Mouse (Mus musculus): ENCODE measurements around the gene Gse1.
A peak's percentile ranks its signal among the peaks of the same experiment; 100 is the strongest.

The Gse1 gene

DNA sequence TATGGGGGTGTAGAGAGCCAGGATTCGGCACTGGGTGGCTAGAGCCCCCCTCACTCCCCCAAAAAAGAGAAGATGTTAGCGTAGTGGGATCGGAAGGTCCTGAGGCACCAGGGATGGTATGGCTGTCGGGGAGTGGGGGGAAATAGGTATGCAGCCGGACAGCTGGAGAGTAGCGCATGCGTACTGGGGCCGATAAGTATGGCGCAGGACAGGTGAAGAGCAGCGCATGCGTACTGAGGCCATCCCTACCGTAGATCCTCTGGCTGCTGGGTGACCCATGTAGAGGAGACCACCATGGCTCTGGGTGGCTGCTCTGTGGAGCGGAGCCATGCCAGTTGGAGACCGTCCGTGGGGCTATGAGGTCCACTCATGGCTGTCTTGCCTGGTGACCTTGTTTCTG lies 268.2 kb downstream of the Gse1 start:
- no peak for DNase-seq (ENCODE audit: low spot score)

- DNase-seq (ENCODE audit: low spot score), result peak; percentile 77
Measured at GRCm38 (mm10) chr8:120497503-120497946, 269.3 kb downstream of the Gse1 start.

DNA sequence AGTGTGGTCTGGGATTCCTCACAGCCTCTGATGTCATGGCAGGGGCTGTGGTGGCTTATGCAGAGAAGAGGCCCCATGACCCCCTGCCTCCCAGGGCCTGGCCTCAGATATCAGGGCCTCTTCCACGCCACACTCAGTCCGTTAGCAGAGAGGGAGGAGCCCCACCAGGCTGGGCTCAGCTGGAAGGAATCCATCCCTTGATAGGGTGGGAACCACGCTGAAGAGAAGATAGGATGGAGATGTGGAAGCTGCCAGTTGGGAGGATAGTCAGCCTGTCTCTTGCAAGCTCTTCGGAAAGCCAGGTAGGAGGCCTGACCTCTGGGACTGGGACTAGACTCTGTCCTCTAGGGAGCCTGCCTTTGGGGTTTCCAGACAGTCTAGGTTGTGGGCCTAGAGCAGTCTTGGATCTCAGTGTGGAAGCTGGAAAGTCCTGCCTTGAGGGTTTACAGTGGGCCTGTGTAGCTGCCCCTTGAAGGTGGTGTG lies 270.1 kb downstream of the Gse1 start:
- peak; percentile 53 for DNase-seq (ENCODE audit: low spot score)

DNA sequence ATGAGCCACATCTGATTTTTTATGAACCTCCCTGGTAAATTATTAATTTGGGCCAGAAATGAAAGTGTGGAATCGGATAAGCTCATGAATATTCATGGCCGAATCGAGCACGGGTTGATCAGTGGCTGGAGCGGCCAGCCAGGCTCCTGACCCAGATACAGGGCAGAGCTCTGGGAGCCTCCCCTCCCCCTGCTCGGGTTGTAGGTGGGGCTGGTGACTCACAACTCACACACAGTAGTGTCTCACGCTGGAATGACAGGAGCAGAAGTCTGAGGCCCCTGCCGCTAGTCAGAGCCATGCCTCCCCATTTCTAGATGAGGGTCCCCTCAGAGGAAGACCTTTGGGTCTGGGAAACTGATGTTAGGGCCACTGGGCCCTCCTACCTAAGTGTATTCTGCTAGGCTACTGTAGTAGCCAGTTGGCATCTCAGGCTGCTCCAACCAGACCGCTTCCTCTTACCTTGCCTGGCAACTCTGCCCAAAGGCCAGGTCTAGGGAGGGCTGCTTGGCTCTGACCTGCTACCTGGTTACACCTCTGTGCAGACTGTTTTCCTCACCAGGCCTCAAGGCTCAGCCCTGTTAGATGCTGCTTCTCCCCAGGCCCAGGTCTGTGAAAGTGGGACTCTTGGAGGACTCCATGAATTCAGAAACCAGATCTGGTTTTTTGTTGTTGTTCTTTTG lies 270.8 kb downstream of the Gse1 start:
- DNase-seq (ENCODE audit: low spot score), result peak; percentile 77

- no peak for DNase-seq (ENCODE audit: low spot score)
Measured at GRCm38 (mm10) chr8:120500701-120501261, 272.5 kb downstream of the Gse1 start.

GRCm38 (mm10) chr8:120501426-120501825 lies 273.2 kb downstream of the Gse1 start:
- no peak for DNase-seq (ENCODE audit: low spot score)

DNA sequence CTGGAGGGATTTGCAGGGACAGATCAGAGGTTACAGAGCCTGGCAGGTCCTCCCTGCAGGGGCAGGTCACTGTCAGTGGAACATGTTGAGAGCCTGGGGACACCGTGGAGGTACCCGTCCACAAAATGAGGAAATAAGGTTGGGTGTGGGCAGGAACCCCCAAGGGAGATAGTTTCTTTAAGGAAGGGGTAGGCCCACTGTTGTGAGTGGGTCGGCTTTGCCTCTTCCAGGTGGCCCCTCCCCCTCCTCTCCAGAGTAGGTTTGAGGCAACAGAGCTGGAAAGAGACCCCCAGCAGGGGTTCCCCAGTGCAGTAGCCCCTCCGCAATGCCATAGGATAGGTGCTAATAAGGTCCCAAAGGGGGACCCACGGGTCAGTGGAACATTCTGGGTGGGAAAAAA lies 274.2 kb downstream of the Gse1 start:
- no peak for DNase-seq (ENCODE audit: low spot score)

DNA sequence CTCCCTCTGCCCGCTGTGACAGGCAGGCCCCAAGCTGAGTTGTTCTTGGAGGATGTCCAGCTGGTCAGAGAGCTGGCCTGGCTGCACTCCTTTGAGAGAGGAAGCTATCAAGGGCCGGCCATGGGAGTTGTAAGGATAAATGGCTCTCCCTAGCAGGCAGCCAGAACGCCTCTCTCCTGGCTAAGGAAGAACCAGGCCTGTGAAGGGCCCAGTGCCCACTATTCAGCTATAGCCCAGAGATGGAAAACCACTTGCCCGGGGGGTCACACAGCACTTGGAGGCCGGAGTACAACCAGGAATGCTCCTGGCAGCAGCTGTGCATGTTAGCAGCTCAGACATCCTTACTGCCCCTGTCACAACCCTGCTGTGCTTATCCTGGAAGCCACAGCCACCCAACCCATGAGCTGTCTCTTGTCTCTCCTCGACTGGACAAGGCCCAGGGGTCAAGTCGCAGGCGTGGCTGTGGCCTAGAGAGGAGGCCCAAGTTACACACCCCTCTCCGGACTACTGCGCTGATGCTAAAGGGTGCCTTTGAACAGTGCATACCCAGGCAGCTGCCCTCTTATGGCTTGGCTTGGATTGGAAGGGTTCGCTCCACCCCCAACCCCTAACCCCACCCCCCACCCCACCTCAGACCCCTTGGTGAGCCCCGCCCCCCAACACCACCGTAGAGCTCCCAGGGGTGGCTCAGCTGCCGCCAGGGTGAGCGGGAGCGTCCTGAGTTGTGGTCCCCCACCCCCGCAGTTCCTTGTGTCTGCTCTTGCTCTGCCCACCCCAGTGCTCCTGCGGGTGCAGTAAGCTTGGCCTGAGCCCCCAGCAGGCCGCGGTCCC lies 276.2 kb downstream of the Gse1 start:
- peak; percentile 63 for DNase-seq (ENCODE audit: low spot score)

- DNase-seq (ENCODE audit: low spot score), result peak; percentile 79
Measured at GRCm38 (mm10) chr8:120505082-120505511, 276.8 kb downstream of the Gse1 start.

- no peak for DNase-seq (ENCODE audit: low spot score)
Measured at GRCm38 (mm10) chr8:120505619-120506310, 277.5 kb downstream of the Gse1 start.

DNA sequence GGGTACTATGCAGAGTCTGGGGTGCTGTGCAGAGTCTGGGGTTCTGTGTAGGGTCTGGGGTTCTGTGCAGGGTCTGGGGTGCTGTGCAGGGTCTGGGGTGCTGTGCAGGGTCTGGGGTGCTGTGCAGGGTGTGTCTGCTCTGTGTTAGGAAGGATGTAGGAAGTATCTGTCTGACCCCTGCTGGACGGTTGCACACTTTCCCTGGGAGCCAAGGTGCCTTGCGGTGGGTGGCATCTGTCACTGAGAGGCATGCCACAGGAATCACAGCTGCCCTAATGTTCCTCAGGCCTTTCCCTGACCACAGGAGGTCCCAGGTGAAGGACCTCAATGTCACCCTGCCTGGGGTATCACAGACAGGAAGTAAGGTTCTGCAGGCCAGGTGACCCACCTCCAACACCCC lies 278.3 kb downstream of the Gse1 start:
- DNase-seq (ENCODE audit: low spot score), result no peak

GRCm38 (mm10) chr8:120507290-120507689 lies 279.0 kb downstream of the Gse1 start:
- no peak for DNase-seq (ENCODE audit: low spot score)

GRCm38 (mm10) chr8:120509136-120510034 lies 281.1 kb downstream of the Gse1 start:
- peak; percentile 84 for DNase-seq (ENCODE audit: low spot score)

DNA sequence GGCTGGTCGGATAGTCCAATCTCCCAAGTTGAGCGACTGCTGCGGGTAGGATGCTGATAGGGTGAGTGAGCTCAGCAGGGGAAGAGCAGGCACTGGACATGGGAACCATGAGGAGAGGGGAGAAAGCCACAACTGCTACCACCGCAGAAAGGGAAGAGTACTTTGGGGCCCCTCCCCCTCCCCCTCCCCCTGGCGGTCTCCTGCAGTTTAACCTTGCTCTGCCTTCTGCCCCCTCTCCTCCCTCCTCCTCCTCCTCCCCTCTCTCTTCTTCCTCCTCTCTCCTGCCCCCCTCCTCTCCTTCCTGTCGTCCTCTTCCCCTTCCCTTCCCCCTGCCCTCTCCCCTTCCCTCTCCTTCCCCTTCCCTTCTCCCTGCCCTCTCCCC lies 281.8 kb downstream of the Gse1 start:
- DNase-seq (ENCODE audit: low spot score), result no peak

DNA sequence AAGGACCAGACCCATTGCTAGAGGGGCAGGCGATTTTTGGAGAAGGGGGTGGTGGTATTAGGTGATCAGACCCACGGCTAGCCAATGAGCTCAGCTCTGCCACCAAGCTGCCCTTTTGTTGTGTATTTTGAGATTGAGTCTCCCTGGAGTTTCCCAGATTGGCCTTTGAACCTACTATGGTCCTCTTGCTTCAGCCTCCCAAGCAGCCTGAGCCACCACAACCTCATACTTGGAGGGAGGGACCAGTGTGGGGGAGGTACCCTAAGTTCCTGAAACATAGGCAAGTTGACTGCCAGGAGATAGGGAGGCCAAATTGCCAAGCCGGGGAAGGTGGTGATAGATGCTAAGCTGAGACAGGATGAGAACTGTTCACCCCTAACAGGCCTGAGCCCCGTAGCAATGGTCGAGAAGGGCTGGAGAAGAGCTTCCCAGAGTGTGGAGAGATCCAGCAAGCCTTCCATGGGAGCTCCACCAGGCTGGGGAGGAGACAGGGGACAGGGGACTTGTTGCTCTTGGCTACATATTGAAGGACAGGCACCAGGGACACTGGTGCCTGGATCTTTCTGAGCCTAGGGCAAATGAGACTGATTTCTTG lies 282.7 kb downstream of the Gse1 start:
- DNase-seq (ENCODE audit: low spot score), result no peak

- DNase-seq (ENCODE audit: low spot score), result no peak
Measured at GRCm38 (mm10) chr8:120511737-120512136, 283.5 kb downstream of the Gse1 start.

GRCm38 (mm10) chr8:120512326-120512725 lies 284.1 kb downstream of the Gse1 start:
- DNase-seq (ENCODE audit: low spot score), result no peak

GRCm38 (mm10) chr8:120513145-120513544 lies 284.9 kb downstream of the Gse1 start:
- DNase-seq (ENCODE audit: low spot score), result no peak

DNA sequence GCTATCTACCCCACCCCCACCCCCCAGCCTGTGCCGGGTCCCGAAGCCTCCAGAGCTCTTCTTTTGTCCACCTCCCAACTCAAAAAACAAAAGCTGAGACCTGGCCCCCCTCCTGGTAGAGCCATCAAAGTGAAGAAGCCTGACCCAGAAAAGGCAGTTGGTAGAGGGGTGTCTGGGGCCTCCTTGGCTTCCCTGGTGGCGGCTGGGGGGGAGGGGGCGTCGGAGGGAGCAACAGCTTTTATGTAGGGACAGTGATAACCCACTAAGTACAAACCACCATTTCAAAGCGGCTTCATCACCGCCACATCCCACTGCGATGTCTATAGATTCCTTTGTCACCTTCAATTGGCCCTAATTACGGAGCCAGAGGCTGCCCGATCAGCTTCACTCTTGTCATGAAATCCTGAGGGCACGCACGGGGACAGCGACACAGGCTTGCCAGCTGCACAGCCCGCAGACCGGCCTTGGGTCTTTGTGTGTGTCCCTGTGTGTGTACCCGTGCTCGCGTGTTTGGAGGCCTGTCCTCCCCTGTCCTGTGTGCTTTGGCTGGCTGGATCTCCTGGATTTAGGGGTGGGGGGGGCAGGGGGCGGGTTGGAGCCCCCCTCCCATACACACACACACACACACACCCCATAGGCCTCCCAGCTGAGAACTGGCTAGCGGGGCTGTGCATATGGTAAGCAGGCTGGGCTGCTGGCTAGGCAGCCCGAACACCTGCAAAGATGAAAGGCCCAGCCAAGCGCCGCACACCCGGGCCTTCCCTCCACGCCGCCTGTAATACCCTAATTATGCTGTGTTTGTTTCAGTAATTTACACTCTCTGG lies 285.6 kb downstream of the Gse1 start:
- peak; percentile 64 for DNase-seq (ENCODE audit: low spot score)

DNA sequence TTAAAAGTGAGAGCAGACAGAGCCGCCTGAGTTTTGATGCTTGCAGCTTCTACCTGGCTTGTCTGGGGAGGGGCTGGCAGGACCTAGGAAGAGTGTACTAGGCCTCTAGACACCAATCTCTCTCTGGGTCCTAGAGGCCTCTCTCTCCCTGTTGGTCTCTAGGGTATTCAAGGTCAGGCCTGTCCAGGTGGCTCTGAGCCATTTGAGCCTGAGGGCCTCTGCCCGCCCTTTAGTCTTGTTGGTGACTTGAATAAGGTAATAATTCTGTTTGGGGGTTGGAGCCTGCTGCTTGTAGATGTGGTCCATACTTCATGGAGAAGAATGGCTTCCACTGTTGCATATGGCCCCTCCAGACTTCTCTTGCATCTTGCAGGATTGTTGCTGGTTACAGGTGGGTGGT lies 287.0 kb downstream of the Gse1 start:
- DNase-seq (ENCODE audit: low spot score), result no peak
